Mouse (Mus musculus) CH12.LX (cell line): ENCODE measurements at regions not wholly inside any gene's neighbourhood (a gene's known extent, or its start where the extent isn't known, plus 50 kb on each side); places are given as distances from the start of the nearest gene placed in this dataset.

ENCODE experiments used
- DNase-seq: peaks from one replicate; pipeline ENCODE4 v3.0.0-alpha.2; 2013; ENCODE audit errors: extremely low read depth
- H3K27ac ChIP-seq: 2 replicates; pipeline ENCODE4 v1.5.1; 2012; ENCODE audit warnings: low read depth, mild to moderate bottlenecking, control low read depth, moderate library complexity; ENCODE audit not compliant: insufficient read depth
- H3K27me3 ChIP-seq: replicated peaks from 2 replicates; pipeline ENCODE3; 2012; ENCODE audit warnings: inconsistent platforms
- H3K36me3 ChIP-seq, 2 experiments: replicated peaks in 1 of 2; 2 replicates each; pipeline versions ENCODE3 to v1.6.1; 2012; ENCODE audit warnings: inconsistent platforms in 1 of 2, low read length in 1 of 2, mild to moderate bottlenecking in 1 of 2, mixed read lengths in 1 of 2, moderate library complexity in 1 of 2; ENCODE audit not compliant: control insufficient read depth in 1 of 2, insufficient read depth in 1 of 2
- H3K4me1 ChIP-seq, 2 experiments: 2 replicates each; pipeline ENCODE4 v1.6.1; 2012; ENCODE audit warnings: inconsistent platforms in 1 of 2, moderate library complexity in 1 of 2; ENCODE audit not compliant: insufficient read depth in 2 of 2, control insufficient read depth in 1 of 2
- H3K4me2 ChIP-seq: 2 replicates; pipeline ENCODE4 v1.6.1; 2012; ENCODE audit warnings: low read depth, mild to moderate bottlenecking, control low read depth; ENCODE audit not compliant: poor library complexity, insufficient read depth, severe bottlenecking
- H3K4me3 ChIP-seq, 3 experiments: fragments of 150-350 bp in 1 of 3; sonication (generic) in 1 of 3; replicated peaks in 1 of 3; 2 replicates each; pipeline versions ENCODE3 to v1.5.1; 2011 to 2012; ENCODE audit warnings: low read depth in 2 of 3, low read length in 2 of 3, mild to moderate bottlenecking in 2 of 3, moderate library complexity in 2 of 3, control low read depth in 1 of 3, improper control_type of control experiment in 1 of 3, inconsistent platforms in 1 of 3, mixed read lengths in 1 of 3; ENCODE audit not compliant: poor library complexity in 1 of 3
- H3K79me2 ChIP-seq: replicated peaks from 2 replicates; pipeline ENCODE4 v1.6.1; 2012; ENCODE audit warnings: mild to moderate bottlenecking, moderate library complexity; ENCODE audit not compliant: control insufficient read depth, poor library complexity, insufficient read depth, severe bottlenecking; ENCODE audit errors: extremely low read depth
- H3K9ac ChIP-seq: 2 replicates; pipeline ENCODE4 v1.6.1; 2012; ENCODE audit warnings: low read depth, mild to moderate bottlenecking, control low read depth, moderate library complexity; ENCODE audit not compliant: insufficient read depth
- H3K9me3 ChIP-seq: replicated peaks from 2 replicates; pipeline ENCODE3; 2012; ENCODE audit warnings: low read length, inconsistent platforms, mixed read lengths
- BHLHE40 ChIP-seq: IDR thresholded peaks from 2 replicates; pipeline ENCODE4 v1.6.1; 2011; ENCODE audit warnings: mild to moderate bottlenecking, low read depth, low read length, improper control_type of control experiment
- CHD1 ChIP-seq: IDR thresholded peaks from 2 replicates; pipeline ENCODE4 v1.6.1; 2012; ENCODE audit warnings: low read depth, low read length, improper control_type of control experiment, inconsistent platforms
- CHD2 ChIP-seq: IDR thresholded peaks from 2 replicates; pipeline ENCODE4 v1.6.1; 2011; ENCODE audit warnings: low read length, improper control_type of control experiment
- CTCF ChIP-seq, 2 experiments: IDR thresholded peaks in 1 of 2; conservative IDR thresholded peaks in 1 of 2; 2 replicates each; pipeline ENCODE4 v1.5.1; 2011 to 2012; ENCODE audit warnings: low read depth in 2 of 2, low read length in 2 of 2, improper control_type of control experiment in 1 of 2, inconsistent platforms in 1 of 2, mild to moderate bottlenecking in 1 of 2, moderate library complexity in 1 of 2
- E2F4 ChIP-seq: IDR thresholded peaks from 2 replicates; pipeline ENCODE4 v1.6.1; 2011; ENCODE audit warnings: low read depth, low read length, improper control_type of control experiment; ENCODE audit not compliant: insufficient replicate concordance
- ELF1 ChIP-seq: IDR thresholded peaks from 2 replicates; pipeline ENCODE4 v1.6.1; 2014; ENCODE audit warnings: low read depth, mild to moderate bottlenecking, inconsistent platforms, low read length, improper control_type of control experiment
- EP300 ChIP-seq: IDR thresholded peaks from 2 replicates; pipeline ENCODE4 v1.6.1; 2011; ENCODE audit warnings: low read length, improper control_type of control experiment
- ETS1 ChIP-seq: conservative IDR thresholded peaks from 2 replicates; pipeline ENCODE4 v1.6.1; 2012; ENCODE audit warnings: low read depth, mild to moderate bottlenecking, inconsistent platforms, low read length, improper control_type of control experiment, moderate library complexity
- GABPA ChIP-seq: IDR thresholded peaks from 2 replicates; pipeline ENCODE4 v1.6.1; 2012; ENCODE audit warnings: low read depth, low read length, improper control_type of control experiment, inconsistent platforms; ENCODE audit not compliant: insufficient replicate concordance
- HCFC1 ChIP-seq: IDR thresholded peaks from 2 replicates; pipeline ENCODE4 v1.6.1; 2012; ENCODE audit warnings: low read depth, mild to moderate bottlenecking, inconsistent platforms, low read length, improper control_type of control experiment
- IRF4 ChIP-seq: IDR thresholded peaks from 2 replicates; pipeline ENCODE4 v1.6.1; 2014; ENCODE audit warnings: low read depth, mild to moderate bottlenecking, inconsistent platforms, low read length, improper control_type of control experiment
- JUN ChIP-seq: IDR thresholded peaks from 2 replicates; pipeline ENCODE4 v1.6.1; 2011; ENCODE audit warnings: low read depth, mild to moderate bottlenecking, low read length, improper control_type of control experiment, moderate library complexity; ENCODE audit not compliant: insufficient read depth
- JUND ChIP-seq: conservative IDR thresholded peaks from 2 replicates; pipeline ENCODE4 v1.6.1; 2011; ENCODE audit warnings: low read depth, low read length, improper control_type of control experiment
- KAT2A ChIP-seq: IDR thresholded peaks from 2 replicates; pipeline ENCODE4 v1.6.1; 2012; ENCODE audit warnings: low read length, improper control_type of control experiment, inconsistent platforms; ENCODE audit not compliant: insufficient replicate concordance
- MAFK ChIP-seq: IDR thresholded peaks from 2 replicates; pipeline ENCODE4 v1.6.1; 2011; ENCODE audit warnings: low read length, improper control_type of control experiment; ENCODE audit not compliant: insufficient replicate concordance
- MAX ChIP-seq: IDR thresholded peaks from 2 replicates; pipeline ENCODE4 v1.6.1; 2011; ENCODE audit warnings: low read length, improper control_type of control experiment
- MAZ ChIP-seq: IDR thresholded peaks from 2 replicates; pipeline ENCODE4 v1.6.1; 2012; ENCODE audit warnings: low read depth, mild to moderate bottlenecking, inconsistent platforms, low read length, improper control_type of control experiment, moderate library complexity
- MEF2A ChIP-seq: IDR thresholded peaks from 2 replicates; pipeline ENCODE4 v1.6.1; 2014; ENCODE audit warnings: low read depth, mild to moderate bottlenecking, inconsistent platforms, low read length, improper control_type of control experiment, borderline replicate concordance
- MXI1 ChIP-seq: IDR thresholded peaks from 2 replicates; pipeline ENCODE4 v1.6.1; 2011; ENCODE audit warnings: mild to moderate bottlenecking, low read depth, low read length, improper control_type of control experiment
- MYC ChIP-seq: IDR thresholded peaks from 2 replicates; pipeline ENCODE4 v1.6.1; 2011; ENCODE audit warnings: low read depth, mild to moderate bottlenecking, improper control_type of control experiment, low read length
- NELFE ChIP-seq: IDR thresholded peaks from 2 replicates; pipeline ENCODE4 v1.6.1; 2011; ENCODE audit warnings: low read depth, low read length, improper control_type of control experiment
- NRF1 ChIP-seq: IDR thresholded peaks from 2 replicates; pipeline ENCODE4 v1.6.1; 2014; ENCODE audit warnings: low read depth, mild to moderate bottlenecking, inconsistent platforms, low read length, improper control_type of control experiment, moderate library complexity
- PAX5 ChIP-seq: IDR thresholded peaks from 2 replicates; pipeline ENCODE4 v1.6.1; 2012; ENCODE audit warnings: low read length, inconsistent platforms, mixed read lengths
- POLR2A ChIP-seq: IDR thresholded peaks from 2 replicates; pipeline ENCODE4 v1.6.1; 2011; ENCODE audit warnings: low read depth, mild to moderate bottlenecking, improper control_type of control experiment, low read length
- POLR2AphosphoS2 ChIP-seq: IDR thresholded peaks from 2 replicates; pipeline ENCODE4 v1.6.1; 2011; ENCODE audit warnings: low read depth, low read length, improper control_type of control experiment
- RAD21 ChIP-seq: IDR thresholded peaks from 2 replicates; pipeline ENCODE4 v1.6.1; 2011; ENCODE audit warnings: low read depth, mild to moderate bottlenecking, low read length, improper control_type of control experiment, moderate library complexity
- RCOR1 ChIP-seq: conservative IDR thresholded peaks from 2 replicates; pipeline ENCODE4 v1.6.1; 2012; ENCODE audit warnings: low read depth, mild to moderate bottlenecking, inconsistent platforms, low read length, improper control_type of control experiment
- SIN3A ChIP-seq: IDR thresholded peaks from 2 replicates; pipeline ENCODE4 v1.6.1; 2012; ENCODE audit warnings: low read length, improper control_type of control experiment, inconsistent platforms
- SMC3 ChIP-seq: IDR thresholded peaks from 2 replicates; pipeline ENCODE4 v1.6.1; 2011; ENCODE audit warnings: low read depth, low read length, improper control_type of control experiment
- TBP ChIP-seq: conservative IDR thresholded peaks from 2 replicates; pipeline ENCODE4 v1.6.1; 2011; ENCODE audit warnings: low read depth, low read length, improper control_type of control experiment
- TCF12 ChIP-seq: IDR thresholded peaks from 2 replicates; pipeline ENCODE4 v1.6.1; 2014; ENCODE audit warnings: low read depth, mild to moderate bottlenecking, inconsistent platforms, low read length, improper control_type of control experiment
- UBTF ChIP-seq: IDR thresholded peaks from 2 replicates; pipeline ENCODE4 v1.6.1; 2012; ENCODE audit warnings: low read depth, mild to moderate bottlenecking, inconsistent platforms, low read length, improper control_type of control experiment, moderate library complexity
- USF1 ChIP-seq: IDR thresholded peaks from 2 replicates; pipeline ENCODE4 v1.6.1; 2014; ENCODE audit warnings: low read depth, mild to moderate bottlenecking, inconsistent platforms, low read length, improper control_type of control experiment
- USF2 ChIP-seq: conservative IDR thresholded peaks from 2 replicates; pipeline ENCODE4 v1.6.1; 2011; ENCODE audit warnings: low read depth, low read length, improper control_type of control experiment
- ZC3H11A ChIP-seq: IDR thresholded peaks from 2 replicates; pipeline ENCODE4 v1.6.1; 2012; ENCODE audit warnings: low read depth, mild to moderate bottlenecking, inconsistent platforms, low read length, improper control_type of control experiment
- ZKSCAN1 ChIP-seq: IDR thresholded peaks from 2 replicates; pipeline ENCODE4 v1.6.1; 2012; ENCODE audit warnings: low read depth, inconsistent platforms, low read length, improper control_type of control experiment, borderline replicate concordance
- ZMIZ1 ChIP-seq: IDR thresholded peaks from 2 replicates; pipeline ENCODE4 v1.6.1; 2012; ENCODE audit warnings: low read depth, mild to moderate bottlenecking, inconsistent platforms, low read length, improper control_type of control experiment
- ZNF384 ChIP-seq: IDR thresholded peaks from 2 replicates; pipeline ENCODE4 v1.6.1; 2012; ENCODE audit warnings: low read depth, low read length, improper control_type of control experiment, inconsistent platforms
- dilution Hi-C: fragments of 300-500 bp; cut with MboI; formaldehyde crosslinking; loops from 2 replicates; pipeline ENCODE4 v1.14.3; 2020; ENCODE audit warnings: low sequenced_read_pairs; ENCODE audit not compliant: extremely low pct_unique_long_range_greater_than_20kb, extremely low pct_ligation_motif_present
- in situ Hi-C: fragments of 300-500 bp; cut with MboI; formaldehyde crosslinking; loops from 3 replicates; pipeline ENCODE4 v1.14.3; 2019; ENCODE audit warnings: low sequenced_read_pairs, low pct_ligation_motif_present, low pct_unique_long_range_greater_than_20kb, mixed read lengths

DNA sequence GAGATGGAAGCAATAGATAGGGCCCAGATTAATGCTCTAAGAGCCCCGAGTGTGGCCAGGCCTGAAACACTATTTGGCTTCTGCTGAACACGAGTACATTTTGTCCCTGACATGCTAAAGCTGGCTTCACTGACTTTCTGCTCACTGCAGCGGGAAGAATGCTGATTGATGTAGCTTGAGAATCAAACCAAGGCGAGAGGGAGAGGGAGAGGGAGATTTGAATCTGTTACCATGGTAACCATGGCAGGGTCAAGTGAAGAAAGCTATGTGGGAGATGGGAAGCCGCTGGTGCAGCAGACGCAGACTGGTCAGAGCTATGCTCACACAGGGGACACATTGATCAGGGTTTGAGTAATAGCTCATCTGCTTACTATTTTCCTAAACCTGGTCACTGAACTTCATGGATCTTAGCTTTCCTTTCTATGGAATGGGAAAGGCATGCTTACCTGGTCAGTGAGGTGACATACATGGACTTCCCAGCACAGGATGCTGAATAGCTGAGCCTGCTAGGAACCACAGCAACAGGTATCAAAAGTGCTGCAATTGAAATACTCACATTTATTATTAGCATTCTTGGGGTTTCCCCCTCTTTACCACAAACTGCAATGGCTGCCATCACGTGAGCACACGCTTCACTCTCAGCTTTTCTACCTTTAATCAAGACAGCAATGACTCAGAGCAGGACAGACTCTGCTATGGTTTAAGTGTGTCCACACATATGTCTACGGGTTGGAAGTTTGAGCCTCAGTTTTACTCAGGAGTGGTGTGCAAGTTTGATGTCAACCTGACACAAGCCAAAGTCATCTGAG, 56.9 kb upstream of the Atp1a1 start:
- in situ Hi-C loops (no loop called here), dilution Hi-C loops (no loop called here)
- H3K9me3 ChIP-seq: no peaks in the 10 kb centered on the region
- DNase-seq: peak; percentile 73
- H3K4me3 ChIP-seq: no peak overlapping the region
- peaks cover 10 to 33% of the 10 kb centered on the region in 2 experiments for H3K4me1 ChIP-seq
- no peaks in the 10 kb centered on the region for H3K27me3 ChIP-seq
- H3K27ac ChIP-seq: no peak overlapping the region
- TF ChIP-seq MYC: no peak
- no peak for TF ChIP-seq POLR2A
- peak; percentile 72 for TF ChIP-seq USF1
- no peak for TF ChIP-seq PAX5
- TF ChIP-seq CHD2: no peak
- no peak for TF ChIP-seq RAD21
- TF ChIP-seq MEF2A: peak; percentile 67; the same call in 1 of the 2 replicates
- peak; percentile 57; the same call in 1 of the 2 replicates for TF ChIP-seq MAX
- TF ChIP-seq NELFE: no peak
- no peak for TF ChIP-seq CTCF (conservative IDR thresholded peaks at IDR 0.05 in 1 of 2, IDR thresholded peaks at IDR 0.05 in 1 of 2; ENCODE audit: low read depth in 2 of 2, low read length in 2 of 2)
- no peak for TF ChIP-seq ELF1
- no peak for TF ChIP-seq UBTF
- peak; percentile 55 for TF ChIP-seq ETS1
- no peak for TF ChIP-seq HCFC1
- TF ChIP-seq E2F4: no peak
- TF ChIP-seq KAT2A: no peak
- TF ChIP-seq ZC3H11A: no peak
- no peak for TF ChIP-seq GABPA
- no peak for TF ChIP-seq SIN3A
- TF ChIP-seq SMC3: no peak
- TF ChIP-seq POLR2AphosphoS2: no peak
- TF ChIP-seq EP300: no peak
- no peak for TF ChIP-seq TBP
- no peak for TF ChIP-seq MAFK
- TF ChIP-seq ZNF384: no peak
- TF ChIP-seq ZKSCAN1: no peak
- peak; percentile 21; the same call in 1 of the 2 replicates for TF ChIP-seq IRF4
- TF ChIP-seq RCOR1: no peak
- no peak for TF ChIP-seq ZMIZ1
- no peak for TF ChIP-seq CHD1
- TF ChIP-seq BHLHE40: peak; percentile 98
- TF ChIP-seq JUN: no peak
- no peak; the same call in 1 of the 2 replicates for TF ChIP-seq JUND
- no peak for TF ChIP-seq MXI1
- TF ChIP-seq MAZ: no peak
- peak; percentile 67 for TF ChIP-seq USF2
- TF ChIP-seq TCF12: no peak
- no peak for TF ChIP-seq NRF1
- no peaks in the 10 kb centered on the region for H3K79me2 ChIP-seq
- H3K9ac ChIP-seq: no peak overlapping the region
- no peaks in the 10 kb centered on the region for H3K36me3 ChIP-seq
- H3K4me2 ChIP-seq: 0 out of 2 replicates have a peak overlapping the region, but pooled peaks have one; percentile 4
